Mouse (Mus musculus) heart, postnatal 4 days (tissue): ENCODE measurements around the gene Tk1. TPM values are rescaled to one million over a fixed set of nuclear protein-coding genes. Genes with fewer than 3 reads are reported as not detected.

Experiments used
- DNase-seq: peaks from one replicate; pipeline ENCODE4 v3.0.0; 2021
- total RNA-seq, 2 experiments: library from RNA; stranded (reverse); gene quantifications; 2 replicates each; pipeline ENCODE4 v1.2.3; 2021

Tk1 gene
- 10 to 100 TPM; 93.1 to 99.2 TPM for total RNA-seq

DNA sequence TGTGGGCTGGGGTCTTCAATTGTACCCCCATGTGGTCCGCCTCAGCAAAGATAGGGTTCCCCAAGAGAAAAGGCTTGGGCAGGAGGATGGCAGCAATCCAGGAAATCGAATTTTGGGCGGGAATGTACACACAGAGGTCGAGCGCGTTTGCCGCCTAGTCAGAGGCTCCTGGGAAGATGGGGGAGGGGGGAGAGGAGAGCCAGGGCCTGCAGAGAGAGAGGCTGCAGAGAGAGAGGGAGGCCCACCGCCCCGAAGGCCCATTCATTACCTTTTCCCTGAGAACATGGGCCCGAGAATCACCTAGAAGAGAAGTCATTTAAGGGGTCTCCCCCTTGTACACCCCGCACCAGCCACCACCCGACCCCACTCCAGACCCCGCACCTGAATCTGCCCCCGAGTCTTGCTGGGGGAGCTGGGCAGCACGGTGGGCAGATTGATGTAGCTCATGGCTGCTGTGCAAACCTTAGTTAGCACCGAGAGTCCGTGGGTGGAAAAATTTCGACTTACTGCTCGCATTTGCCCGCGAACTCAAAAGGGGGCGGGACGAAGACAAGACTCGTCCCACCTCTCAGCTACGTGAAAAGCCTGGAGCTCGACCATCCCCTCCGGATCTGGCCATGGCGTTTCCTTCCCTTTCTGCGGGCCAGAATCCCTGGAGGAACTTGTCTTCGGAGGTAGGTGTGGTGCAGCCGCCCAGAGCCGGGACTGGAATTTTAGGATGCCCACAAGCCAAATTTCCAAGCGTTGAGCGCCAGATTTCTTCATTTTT is at the start of gene Tk1, which contains the start of gene Afmid:
TSS of gene Tk1 (minus strand) at position 760 of the 769 bp plus-strand sequence.
TSS of gene Afmid (plus strand) at position 592 of the 769 bp plus-strand sequence.
- peak; percentile 83 for DNase-seq

DNA sequence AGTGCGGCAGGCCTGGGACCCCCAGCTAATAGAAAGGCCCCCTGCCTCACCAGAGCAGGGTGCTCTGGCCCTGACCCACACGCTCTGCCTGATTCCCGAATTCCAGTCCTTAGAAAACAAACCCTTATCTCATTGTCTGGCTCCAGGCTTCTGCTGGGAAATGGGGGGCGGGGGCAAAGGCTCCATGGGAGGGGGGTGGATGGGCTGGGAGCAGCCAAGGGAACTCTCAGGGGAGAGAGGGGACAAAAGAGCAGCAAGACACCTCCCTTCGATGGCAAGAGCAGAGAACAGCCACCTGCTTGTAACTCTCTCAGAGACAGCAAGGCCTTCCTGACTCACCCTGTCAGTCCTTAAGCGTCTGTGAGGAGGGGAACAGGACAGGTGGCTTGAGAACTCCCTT is 49.8 kb upstream of the Tk1 start:
- DNase-seq, result no peak

DNA sequence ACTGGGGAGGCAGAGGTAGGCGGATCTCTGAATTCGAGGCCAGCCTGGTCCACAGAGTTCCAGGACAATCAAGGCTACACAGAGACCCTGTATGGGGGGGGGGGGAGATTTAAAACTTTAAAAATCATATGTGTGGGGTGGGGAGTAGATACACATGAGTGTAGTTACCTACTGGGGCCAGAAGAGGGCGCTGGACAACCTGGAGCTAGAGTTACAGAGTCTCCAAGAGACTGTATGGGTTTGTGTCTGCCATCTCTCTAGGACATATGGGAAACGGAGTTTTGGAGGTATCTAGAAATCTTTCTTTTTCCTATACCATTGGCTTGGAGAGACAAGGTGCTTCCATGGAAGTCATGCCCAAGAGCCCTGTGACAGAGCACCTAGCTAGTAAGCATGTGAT is 48.5 kb upstream of the Tk1 start:
- DNase-seq, result peak; percentile 48

DNA sequence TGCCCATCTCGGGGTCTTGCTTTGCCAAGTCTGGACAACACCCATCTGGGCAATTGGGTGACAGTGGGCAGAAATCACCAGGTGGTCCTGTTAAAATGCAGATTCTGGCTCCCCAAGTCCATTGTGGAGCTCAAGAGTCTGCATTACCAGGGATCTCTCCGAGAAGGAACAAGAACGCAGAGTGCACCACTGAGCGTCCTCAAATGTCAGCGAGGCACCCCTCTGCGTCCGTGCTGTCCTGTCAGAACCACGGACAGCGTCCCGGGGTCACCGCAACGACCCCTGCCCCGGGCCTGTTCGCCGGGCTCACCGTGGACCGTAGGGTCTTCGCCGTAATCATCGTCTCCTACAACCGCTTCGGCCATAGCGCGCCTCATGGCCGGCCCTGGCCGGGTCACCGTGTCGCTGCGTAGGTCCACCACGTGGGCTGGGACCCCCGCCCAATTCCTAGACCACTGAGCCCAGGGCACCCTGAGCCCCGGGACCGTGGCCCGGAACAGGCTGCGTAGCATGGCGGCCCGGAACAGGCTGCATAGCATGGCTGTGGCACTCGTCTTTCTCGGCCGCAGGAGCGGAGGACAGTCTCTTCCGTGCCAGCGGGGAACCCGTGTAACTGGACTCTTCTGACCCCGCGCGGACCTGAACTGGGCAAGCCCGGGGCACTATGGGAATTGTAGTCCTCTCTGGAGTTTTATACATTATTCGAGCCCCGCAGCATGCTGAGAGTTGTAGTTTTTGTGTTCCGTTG is 47.1 kb upstream of the Tk1 start, which contains the start of gene Tha1:
TSS of gene Tha1 (minus strand) at position 621 of the 748 bp plus-strand sequence.
- DNase-seq, result peak; percentile 85

DNA sequence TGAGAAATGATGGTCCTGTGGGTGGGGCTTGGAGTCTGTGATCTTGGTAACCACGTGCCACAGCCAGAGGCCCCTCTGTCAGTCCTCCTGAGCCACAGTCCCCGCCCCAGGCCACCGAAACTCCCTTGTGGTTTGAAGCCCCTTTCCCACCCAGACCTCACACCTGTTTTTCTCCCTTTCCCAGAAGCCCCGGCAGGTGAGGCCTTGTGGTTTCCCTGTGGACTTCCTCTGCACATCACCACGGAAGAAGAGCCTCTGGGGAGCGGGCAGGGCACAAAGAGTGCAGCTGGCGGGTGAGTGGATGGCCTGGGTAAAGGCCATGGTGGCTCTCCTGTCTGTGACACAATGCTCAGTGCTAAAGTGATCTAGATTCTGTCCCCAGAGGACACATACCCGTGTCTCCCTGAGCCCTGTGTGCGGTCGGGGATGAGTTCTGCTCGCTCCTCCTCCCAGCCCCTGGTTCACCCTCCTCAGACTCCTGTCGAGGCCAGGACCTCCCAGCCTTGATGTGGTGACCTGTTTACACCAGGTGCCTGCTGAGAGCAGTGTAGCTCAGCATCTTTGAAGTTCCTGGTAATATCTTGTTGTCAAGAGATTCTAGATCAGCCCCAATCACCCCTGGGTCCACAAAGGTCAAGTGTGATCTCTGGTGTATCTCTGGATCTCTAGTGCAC is 46.2 kb upstream of the Tk1 start:
- no peak for DNase-seq

DNA sequence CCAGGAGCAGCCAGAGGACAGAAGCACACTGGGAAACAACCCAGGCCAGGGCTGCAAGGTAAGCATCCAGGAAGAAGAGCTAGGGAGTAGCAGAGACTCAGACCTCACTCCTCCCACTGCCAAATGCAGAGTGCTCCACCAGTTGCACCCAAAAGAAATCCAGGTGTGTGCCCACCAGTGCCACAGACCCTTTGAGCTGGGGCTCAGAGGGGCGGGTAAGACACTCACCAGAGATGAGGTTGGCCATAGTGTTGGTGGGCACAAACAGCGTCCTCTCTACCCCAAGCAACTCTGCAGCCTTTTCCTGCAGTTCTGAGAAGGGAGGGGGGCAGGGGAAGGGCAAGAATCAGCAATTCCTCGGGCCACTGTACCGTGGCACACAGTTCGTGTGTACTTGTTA is 45.5 kb upstream of the Tk1 start:
- no peak for DNase-seq

DNA sequence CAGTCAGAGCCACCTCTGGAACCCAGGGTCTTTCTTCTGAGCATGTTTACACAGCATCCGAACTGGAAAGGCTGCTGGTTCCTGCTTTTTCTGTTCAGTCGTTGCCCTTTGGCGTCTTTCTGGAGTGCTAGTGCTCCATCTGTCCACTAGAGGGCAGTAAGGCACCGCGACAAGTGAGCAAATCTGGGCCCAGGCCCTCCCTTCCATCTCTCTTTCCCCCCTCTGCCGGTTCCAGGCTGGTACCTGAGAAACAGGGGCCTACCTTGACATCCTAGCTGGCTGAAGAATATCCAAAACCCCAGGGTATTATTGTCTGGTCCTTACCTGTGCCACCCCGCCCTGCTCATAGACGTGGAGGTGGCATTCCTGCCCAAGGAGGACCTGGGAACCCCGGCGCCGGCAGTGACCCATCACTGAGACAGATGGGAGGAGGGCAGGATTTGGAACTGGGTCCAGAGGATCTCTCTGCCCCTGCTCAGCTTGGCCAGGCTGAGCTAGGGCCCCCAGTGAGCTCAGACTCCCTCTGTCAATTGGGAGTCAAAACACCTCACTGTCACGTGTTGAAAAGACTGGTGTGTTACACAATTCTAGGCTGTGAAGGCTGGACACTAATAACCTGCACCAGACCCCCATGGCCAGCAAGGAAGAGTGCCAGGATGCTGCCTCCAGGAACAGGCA is 44.9 kb upstream of the Tk1 start:
- peak; percentile 82 for DNase-seq

DNA sequence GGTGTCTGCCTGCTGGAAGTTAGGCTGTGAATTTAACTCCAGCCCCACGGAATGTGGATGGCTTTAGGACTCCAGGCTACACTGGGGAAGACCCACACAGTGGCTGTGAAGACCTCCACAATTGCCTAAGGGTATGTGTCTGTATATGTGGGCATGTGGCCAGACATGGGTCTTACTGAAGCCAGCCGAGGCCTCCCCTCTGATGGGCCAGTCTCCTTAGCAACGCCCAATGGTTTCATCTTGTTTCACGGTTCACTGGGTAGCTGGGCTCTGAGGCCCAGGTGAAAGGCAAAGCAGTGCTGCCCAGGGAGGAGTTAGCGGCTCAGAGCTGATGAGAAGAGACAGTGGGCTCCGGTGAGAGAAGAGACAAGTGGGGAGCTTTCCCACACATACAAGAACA is 40.1 kb upstream of the Tk1 start:
- no peak for DNase-seq

DNA sequence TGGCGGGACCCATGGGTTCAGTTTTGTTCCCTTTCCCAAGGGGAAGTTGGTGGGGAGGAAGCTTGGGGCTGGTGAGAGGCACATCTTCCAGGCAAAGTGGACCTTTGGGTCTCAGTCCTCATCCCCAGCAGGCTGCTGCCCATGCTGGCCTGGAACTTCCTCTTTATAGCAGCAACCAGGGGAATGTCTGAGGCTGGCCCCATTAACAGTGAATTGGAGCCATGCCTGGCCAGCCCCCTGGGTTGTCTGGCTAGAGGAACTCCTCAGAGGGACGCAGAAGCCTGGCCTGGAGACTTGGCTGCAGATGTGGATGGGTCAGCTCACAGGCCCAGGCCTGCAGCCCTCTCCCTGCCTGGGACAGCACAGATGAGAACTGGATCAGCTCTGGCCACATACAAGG is 38.9 kb upstream of the Tk1 start:
- DNase-seq, result peak; percentile 37

DNA sequence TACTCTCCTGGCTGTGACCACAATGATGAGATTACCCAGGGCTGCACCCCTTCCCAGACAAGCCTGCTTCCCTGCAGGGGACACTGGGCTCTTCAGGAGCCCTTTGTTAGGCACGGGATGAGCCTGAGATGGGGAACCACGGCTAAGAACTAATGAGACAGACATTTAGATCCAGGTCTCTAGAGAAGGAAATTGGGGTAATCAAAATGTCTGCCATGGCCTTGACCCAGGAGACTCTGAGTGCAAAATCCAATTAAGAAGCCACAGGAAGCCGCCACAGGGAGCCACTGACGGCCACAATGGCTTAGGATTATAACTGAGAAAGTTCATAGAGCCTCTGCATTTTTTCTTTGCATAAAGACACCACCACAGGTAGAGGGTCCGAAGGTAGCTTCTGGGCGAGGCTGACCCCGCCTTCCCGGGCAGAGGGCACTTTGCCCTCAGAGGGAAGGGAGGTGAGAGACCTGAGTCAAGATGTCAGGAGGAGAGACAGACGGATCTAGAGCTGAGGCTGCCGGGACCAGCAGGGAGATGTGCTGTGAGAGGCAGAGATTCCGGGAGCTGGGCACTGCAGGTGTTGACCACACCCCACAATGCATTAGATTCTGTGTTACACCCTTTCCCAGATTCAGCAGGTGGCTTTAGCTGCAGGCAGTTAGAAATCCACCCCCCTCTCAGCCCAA is 37.4 kb upstream of the Tk1 start:
- DNase-seq, result no peak

DNA sequence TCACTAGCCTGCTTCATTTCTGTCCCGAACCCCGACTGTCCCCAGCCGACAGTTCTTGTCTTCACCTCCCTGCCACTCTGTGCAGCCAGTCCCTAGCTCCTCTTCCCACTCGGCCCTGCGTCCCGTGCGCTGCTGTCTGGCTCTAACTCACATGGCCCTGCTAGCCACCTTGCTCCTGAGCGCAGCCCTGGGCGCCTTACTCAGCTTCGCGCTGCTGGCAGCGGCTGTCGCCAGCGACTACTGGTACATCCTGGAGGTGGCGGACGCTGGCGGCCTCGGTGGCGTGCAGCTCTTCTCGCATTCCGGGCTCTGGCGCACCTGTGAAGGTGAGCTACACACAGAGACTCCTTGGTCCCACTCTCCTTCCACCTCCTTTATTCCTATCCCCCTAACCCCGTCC is 34.7 kb upstream of the Tk1 start, which contains the start of gene Tmem235:
TSS of gene Tmem235 (plus strand) at position 152 of the 400 bp plus-strand sequence.
- no peak for DNase-seq

DNA sequence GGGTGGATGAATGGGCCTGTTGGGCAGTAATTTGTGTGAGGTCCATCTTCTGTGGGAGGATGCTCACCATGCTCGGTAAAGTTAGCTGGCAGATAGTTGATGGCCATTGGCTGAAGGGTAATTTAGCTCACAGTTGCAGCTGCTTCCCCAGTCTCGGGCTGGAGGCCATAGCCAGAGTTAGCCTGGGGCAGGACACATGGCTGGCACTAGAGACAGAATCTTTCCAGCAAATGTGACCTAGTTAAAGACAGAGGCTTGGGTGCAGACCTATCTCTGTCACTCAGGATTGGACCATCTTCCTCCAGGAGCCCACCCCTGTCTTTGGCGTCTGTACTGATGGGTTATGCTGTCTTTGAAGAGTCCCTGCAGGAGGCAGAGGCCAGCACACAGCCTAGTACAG is 32.5 kb upstream of the Tk1 start:
- no peak for DNase-seq

DNA sequence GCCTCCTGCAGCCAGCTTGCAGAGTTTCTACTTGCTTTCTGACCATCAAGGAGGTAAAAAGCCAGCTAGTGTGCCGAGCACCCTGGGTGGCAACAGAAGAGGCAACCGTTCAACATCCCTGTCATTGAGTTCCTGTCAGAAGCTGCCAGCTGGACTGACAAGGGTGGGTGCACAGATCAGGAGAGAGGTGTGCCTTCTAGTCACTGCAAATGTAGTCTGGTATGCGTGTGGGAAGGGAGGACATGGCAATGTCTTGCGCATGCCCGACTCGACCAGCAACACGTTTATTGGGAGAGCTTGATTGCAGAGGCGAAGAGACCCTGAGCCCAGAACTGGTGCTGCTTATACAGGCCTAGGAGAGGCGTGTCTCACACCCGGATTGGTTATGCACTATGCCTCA is 31.6 kb upstream of the Tk1 start:
- DNase-seq, result no peak

DNA sequence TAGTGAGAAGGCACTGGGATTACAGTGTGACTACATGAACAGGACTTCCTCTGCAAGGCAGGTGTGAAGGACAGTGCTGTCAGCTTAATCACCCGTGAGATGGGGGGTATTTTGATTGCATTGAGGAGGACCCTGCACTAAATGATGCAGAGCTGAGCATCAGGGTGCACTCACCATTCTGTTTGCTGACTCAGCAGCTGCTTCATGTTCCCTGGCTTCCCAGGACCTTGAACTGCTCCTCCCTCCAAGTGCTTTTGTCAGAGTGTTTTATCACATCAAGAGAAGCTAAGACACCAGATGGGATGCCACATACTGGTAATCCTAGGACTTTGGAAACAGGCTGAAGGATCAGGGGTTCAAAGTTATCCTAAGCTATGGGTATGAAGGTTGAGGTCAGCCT is 30.1 kb upstream of the Tk1 start:
- no peak for DNase-seq

DNA sequence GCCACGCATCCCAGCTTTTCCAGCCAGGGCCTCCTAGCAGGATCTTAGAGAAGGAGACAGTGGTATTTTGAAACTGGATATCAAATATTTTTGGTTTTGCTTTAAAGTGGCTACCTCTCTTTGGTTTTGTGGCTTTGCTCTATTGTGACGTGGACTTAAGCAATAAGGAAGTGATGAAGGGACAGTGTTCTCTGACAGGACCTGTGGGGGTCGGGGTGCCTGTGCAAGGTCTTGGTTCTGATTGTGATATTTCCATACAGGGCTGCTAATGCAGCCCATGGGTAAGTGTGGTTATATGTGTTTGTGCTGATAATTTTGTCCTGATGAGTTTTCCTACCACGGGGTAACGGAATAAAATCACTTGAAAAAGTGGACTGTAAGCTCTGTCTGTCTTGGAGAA is 29.5 kb upstream of the Tk1 start:
- no peak for DNase-seq

DNA sequence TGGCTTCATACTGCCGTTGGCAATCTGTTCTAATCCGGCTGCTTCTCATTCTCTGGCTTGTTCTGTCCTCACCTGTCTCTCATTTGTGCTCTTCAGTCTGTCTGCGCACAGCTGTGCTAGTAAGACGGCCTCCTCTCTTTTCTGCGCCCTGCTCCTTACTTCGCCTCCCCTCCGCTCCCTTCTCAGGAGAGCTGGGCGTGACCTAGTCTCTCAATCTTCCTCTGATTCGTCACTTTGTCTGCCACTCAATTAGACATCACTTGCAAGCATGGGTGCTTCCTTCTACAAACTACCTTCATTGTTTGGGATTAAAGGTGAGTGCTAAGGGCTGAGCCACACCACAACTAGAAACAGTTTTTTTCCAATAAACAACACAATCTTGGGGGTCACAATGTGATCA is 28.3 kb upstream of the Tk1 start:
- no peak for DNase-seq

DNA sequence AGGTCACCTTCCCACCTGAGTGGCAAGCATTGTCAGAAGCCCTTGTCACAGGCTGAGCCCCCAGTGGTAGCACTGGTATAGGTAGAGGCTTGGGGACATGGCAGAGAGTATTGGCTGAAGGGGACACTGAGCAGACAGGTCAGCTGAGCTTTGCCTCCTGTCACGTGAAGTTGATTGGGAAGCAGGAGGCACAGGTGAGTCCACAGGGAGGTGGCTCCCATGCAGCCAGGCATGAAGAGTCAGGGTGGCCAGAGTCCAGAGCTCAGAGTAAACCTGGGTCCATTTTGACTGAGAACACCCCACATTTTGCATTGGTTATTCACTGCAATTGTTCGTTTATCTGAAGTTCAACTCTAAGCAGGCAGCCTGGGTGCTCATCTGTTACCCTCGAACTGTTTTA is 27.0 kb upstream of the Tk1 start:
- DNase-seq, result no peak

DNA sequence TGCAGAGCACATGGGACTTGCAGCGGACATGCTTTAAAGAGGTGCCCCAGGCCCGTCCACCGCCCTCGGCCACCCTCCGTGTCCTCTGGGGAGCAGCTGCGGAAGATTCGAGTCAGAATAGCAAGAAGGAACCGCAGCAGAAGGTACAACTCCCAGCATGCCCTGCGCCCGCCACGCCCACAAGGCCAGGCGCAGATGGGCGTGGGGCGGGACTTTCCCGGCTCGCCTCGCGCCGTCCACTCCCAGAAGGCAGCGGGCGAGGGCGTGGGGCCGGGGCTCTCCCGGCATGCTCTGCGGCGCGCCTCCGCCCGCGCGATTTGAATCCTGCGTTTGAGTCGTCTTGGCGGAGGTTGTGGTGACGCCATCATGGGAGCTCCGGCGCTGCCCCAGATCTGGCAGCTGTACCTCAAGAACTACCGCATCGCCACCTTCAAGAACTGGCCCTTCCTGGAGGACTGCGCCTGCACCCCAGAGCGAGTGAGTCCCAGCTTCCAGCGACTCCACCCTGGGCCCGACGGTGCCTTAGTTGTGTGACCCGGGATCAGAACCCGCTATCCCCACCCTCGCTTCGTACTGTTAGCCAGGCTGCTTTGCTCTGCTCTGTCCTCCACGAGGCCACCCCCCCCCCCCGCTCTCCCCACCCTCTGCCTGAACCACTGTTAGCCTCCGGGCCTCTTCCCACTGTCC is 23.2 kb upstream of the Tk1 start, which contains the start of gene Birc5:
TSS of gene Birc5 (plus strand) at position 267 of the 687 bp plus-strand sequence.
- peak; percentile 97 for DNase-seq

DNA sequence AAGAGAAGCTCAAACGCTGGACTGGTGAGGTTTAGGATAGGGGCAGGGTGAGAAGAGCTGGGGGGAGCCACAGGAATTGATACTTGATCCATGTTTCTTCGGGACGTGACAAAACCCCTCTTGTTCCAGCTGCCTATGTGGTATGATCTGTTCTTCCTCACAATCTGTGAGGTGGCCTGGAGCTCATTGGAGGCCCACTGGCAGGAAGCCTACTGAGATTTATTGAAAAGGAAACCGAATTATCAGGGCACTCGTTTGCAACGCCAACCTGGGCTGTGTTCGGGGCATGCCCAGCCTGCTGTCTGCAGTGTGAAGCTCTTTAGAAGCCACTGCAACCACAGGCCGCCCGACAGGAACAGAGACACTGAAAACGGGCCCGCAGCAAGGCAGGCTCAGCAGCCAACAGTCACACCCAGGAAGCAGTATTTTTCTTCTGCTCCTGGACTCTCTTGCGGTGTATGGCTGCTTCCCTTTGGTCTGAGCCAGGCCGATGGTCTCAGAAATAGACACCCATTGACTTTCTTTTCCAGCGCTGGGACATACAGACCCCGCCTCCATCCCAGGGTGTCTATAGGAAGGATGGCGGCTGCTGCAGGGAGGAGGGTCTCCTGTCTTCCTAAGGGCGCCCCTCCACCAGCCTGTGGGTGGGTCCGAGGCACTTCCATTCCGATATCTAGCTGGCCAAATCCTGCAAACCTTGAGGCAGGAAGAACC is 22.5 kb upstream of the Tk1 start:
- DNase-seq, result no peak

DNA sequence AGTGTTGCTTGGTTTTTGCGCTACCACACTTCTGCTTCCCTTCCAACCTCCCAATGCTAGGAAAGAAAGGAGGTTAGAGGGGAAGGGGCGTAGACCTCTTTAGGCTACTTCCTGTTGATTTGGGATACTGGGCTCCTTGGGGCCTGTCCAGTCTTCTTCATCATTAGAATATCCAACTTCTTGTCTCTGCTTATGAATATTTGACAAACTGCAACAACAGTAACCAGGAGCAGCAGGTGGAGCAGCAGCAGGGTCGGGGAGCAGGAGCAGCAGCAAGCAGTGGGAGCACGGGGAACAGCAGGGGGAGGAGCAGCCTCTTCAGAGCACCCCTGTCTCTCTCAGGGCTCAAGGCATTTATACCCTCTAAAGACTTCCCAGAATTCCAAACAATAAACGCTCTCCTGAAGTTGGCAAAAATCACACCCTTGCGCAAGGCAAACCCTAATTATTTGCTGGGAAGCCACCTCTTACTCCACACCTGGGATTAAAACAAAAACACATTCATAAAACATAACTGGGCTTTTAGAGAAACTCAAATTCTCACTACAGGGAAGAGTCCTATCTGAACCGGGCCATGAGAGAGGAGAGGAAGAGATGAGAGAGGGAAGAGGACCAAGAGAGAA is 21.8 kb upstream of the Tk1 start:
- no peak for DNase-seq
